Mouse (Mus musculus) heart, embryonic 14.5 days (tissue): ENCODE results near the gene Rngtt. TPM values are rescaled to one million over a fixed set of nuclear protein-coding genes. Genes with fewer than 3 reads are reported as not detected.
"Not testable (repeated sequence)": the region's sequence is repeated elsewhere in the genome, so short reads cannot be mapped to it uniquely, and the experiment has no call there.

ENCODE experiments used
- ATAC-seq: fragments of 200-750 bp; cut with Nextera tagmentation; 2 replicates; pipeline ENCODE4 v1.8.0; 2017; ENCODE audit warnings: low read depth, moderate TSS enrichment; ENCODE audit not compliant: insufficient number of reproducible peaks, insufficient read depth, low FRiP score
- H3K27ac ChIP-seq, 2 experiments: fragments of 200-500 bp in 1 of 2; fragments of 300-500 bp in 1 of 2; sonication (generic) in 1 of 2; replicated peaks in 1 of 2; 2 replicates each; pipeline ENCODE4 v1.5.1; 2012 to 2014; ENCODE audit warnings: low read depth in 2 of 2, low read length in 2 of 2, control low read depth in 1 of 2, mild to moderate bottlenecking in 1 of 2, mixed read lengths in 1 of 2; ENCODE audit not compliant: control insufficient read depth in 1 of 2, insufficient read depth in 1 of 2
- H3K27me3 ChIP-seq: fragments of 300-500 bp; sonication (generic); 2 replicates; pipeline ENCODE4 v1.6.1; 2014; ENCODE audit warnings: mild to moderate bottlenecking, low read length, control low read depth; ENCODE audit not compliant: control insufficient read depth, insufficient read depth
- H3K36me3 ChIP-seq: fragments of 300-500 bp; sonication (generic); 2 replicates; pipeline ENCODE4 v1.6.1; 2014; ENCODE audit warnings: mild to moderate bottlenecking, control low read depth, low read length, mixed read lengths; ENCODE audit not compliant: control insufficient read depth, insufficient read depth
- H3K4me1 ChIP-seq, 2 experiments: fragments of 200-500 bp in 1 of 2; fragments of 300-500 bp in 1 of 2; sonication (generic) in 1 of 2; 2 replicates each; pipeline ENCODE4 v1.6.1; 2012 to 2014; ENCODE audit warnings: low read length in 2 of 2, control low read depth in 1 of 2, mixed read lengths in 1 of 2; ENCODE audit not compliant: control insufficient read depth in 2 of 2, insufficient read depth in 2 of 2
- H3K4me2 ChIP-seq: fragments of 300-500 bp; sonication (generic); 2 replicates; pipeline ENCODE4 v1.6.1; 2014; ENCODE audit warnings: mild to moderate bottlenecking, low read length
- H3K4me3 ChIP-seq, 2 experiments: fragments of 200-500 bp in 1 of 2; fragments of 300-500 bp in 1 of 2; sonication (generic) in 1 of 2; 2 replicates each; pipeline ENCODE4 v1.5.1; 2012 to 2014; ENCODE audit warnings: low read length in 2 of 2, mild to moderate bottlenecking in 2 of 2, control low read depth in 1 of 2, low read depth in 1 of 2, moderate library complexity in 1 of 2; ENCODE audit not compliant: control insufficient read depth in 1 of 2, insufficient read depth in 1 of 2
- H3K9ac ChIP-seq: fragments of 300-500 bp; sonication (generic); 2 replicates; pipeline ENCODE4 v1.6.1; 2014; ENCODE audit warnings: mild to moderate bottlenecking, low read length
- H3K9me3 ChIP-seq: fragments of 300-500 bp; sonication (generic); 2 replicates; pipeline ENCODE4 v1.6.1; 2016; ENCODE audit warnings: low read length, control low read depth; ENCODE audit not compliant: control insufficient read depth
- WGBS: fragments of 180-500 bp; shearing (Covaris S2); extraction: QIAGEN DNeasy Blood & Tissue Kit; methylation state at CpG from one replicate; pipeline ENCODE4 v1.1.7; 2014; 5-methylcytosine and 5-hydroxymethylcytosine counted together
- polyA plus RNA-seq: library from polyadenylated mRNA; unstranded; fragments of >200 nt; fragmentation: Nextera tagmentation; extraction: Ambion mirVana; gene quantifications from 2 replicates; pipeline ENCODE4 v1.2.1, GENCODE M21; 2014

Gene Rngtt
- polyA plus RNA-seq, 1 experiment from 2014 or later: 14.2 TPM

DNA sequence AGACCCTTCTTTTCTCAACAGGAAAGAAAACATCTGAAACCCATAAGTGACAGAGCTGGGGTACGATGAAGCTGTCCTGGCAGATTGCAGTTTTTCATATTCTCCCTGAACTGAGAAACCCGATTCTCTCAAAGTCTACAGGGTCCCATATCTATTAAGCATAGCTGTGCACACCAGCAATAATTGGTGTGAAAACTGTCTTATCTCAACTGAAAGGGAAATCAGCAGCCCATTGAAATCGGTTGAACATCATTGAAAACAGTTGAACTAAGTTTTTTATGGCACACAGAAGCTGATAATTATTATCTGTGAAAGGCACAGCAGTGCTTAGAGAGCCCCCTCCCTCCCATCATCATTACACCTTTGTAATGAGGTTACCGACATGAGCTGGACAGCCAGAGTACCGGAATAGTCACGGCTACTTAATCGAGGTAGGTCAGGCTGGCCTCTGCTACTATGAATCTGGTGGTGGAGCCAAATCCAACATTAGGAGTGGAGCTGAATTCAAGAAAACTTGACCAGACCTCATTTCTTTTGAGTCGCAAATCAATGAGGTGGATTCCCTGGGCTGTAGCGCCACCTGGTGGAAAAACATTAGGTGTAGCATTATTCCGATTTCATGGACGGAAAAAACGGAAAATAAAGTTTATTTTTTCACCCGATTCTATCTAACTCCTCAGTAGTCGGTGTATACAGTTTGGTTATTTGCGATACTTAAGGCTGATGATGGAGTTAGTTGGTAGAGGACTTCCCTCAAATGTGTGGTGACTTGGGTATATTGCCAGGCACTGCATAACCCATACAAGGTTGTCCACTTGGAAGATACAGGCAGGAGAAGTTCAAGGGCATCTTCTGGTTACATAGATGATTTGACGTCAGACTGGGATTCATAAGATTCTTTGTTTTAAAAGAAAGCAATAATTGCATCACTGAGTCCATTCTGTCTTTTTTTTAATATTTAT, 17.4 kb upstream of the Rngtt start:
- Histone ChIP-seq H3K27me3 (no peaks in the 10 kb centered on the region), H3K4me2 (peak overlapping the region; percentile 43), H3K4me1 (no peaks in the 10 kb centered on the region; a peak in 1 of 4 replicates), H3K9me3 (no peaks in the 10 kb centered on the region), H3K36me3 (no peaks in the 10 kb centered on the region), H3K27ac (no peak overlapping the region), H3K4me3 (no peak overlapping the region), H3K9ac (0 out of 2 replicates have a peak overlapping the region, but pooled peaks have one; percentile 12)
- 23% methylated on average over 16 of the region's 16 CpGs for WGBS
- no peak for ATAC-seq

DNA sequence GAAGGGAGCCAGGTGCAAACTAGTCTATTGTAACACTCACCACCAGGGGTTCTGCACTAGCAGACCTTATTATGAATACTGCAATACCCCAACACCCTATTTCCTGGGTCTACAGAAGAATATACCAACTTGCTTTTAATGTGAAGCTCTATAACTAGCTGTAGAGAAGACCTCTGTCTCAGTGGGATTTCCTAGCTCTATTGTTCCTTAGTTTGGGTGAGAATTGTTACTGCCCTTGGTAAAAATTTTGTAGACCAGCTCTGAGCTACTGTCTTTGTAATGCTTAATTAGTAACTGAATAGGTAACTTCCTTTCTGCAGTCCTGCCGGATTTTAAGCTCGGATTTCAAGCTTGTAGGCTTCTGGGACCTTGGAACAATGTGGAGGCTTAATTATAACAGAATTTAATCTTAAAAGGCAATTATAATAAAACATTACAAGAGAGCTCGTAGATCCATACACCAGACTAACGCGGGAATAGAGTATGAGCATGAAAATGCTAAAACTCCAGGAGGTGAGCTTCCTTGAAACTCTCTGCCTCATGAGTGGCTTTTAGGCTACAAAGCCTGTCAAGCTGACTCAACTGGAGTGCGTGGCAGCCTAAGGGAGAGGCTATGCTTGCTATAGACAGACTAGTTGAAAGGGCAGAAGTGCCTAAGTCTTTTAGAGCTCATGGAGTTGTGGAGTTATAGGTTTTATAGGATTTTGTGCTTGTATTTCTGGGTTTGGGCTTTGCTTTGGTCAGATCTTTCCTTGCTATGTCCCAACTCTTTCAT, 9.0 kb upstream of the Rngtt start:
- H3K36me3 ChIP-seq, H3K27ac ChIP-seq, H3K4me2 ChIP-seq, H3K9me3 ChIP-seq, ATAC-seq, H3K27me3 ChIP-seq, H3K9ac ChIP-seq, H3K4me3 ChIP-seq, H3K4me1 ChIP-seq: not testable (repeated sequence)
- 83% methylated on average over 6 of the region's 6 CpGs for WGBS

DNA sequence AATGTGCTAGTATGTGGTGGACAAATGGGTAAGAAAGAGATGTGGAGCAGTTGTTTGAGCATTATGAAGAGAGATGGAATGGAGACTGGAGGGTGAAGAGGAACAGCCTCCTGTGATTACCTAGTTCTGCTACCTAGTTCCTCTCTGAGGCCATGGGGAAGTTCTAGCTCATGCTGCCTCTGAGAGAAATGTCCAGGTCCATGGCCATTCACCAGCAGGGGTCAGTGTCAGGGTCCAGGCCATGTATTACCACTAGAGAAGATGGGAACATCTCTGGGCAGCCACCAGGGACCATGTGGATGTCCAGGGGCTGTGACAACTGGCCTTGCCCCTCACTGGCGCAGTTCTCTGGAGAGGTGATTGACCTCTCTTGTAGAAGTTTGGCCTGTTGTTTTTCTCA, 7.1 kb upstream of the Rngtt start:
- peaks cover 9% of the 10 kb centered on the region for H3K9me3 ChIP-seq
- 100% methylated on average over 1 of the region's 1 CpGs for WGBS
- H3K27ac ChIP-seq: no peak overlapping the region
- H3K4me2 ChIP-seq: no peak overlapping the region
- H3K4me1 ChIP-seq: no peaks in the 10 kb centered on the region
- no peak for ATAC-seq
- H3K9ac ChIP-seq: no peak overlapping the region
- H3K36me3 ChIP-seq: no peaks in the 10 kb centered on the region
- H3K4me3 ChIP-seq: no peak overlapping the region
- no peaks in the 10 kb centered on the region for H3K27me3 ChIP-seq

DNA sequence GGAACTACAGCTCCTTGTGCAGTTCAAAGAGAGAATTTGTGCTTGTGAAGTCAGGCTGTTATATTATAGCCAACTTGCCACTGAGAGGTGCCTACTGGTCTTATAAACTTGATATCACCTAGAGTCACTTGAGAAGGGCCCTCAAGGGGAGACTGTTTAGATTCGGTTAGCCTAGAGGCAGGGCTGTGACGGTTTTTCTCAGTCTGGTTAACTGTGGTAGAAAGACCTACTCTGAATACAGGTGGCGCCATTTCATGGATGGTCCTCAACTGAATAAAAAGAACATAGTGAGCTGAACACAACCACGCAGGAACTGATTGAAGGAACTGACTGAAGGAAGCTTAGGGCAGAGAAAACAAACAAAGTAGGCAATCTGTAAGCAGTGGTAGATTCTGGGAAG, 3.0 kb upstream of the Rngtt start:
- ATAC-seq: no peak
- no peak overlapping the region for H3K27ac ChIP-seq
- H3K4me1 ChIP-seq: peaks cover 0 to 6% of the 10 kb centered on the region in 2 experiments; a peak in 2 of 4 replicates
- no peak overlapping the region for H3K4me2 ChIP-seq
- H3K9ac ChIP-seq: no peak overlapping the region
- 0 out of 2 replicates have a peak, but pooled peaks cover 2% of the 10 kb centered on the region for H3K36me3 ChIP-seq
- no peaks in the 10 kb centered on the region for H3K27me3 ChIP-seq
- H3K4me3 ChIP-seq: no peak overlapping the region
- 58% methylated on average over 4 of the region's 4 CpGs for WGBS
- peaks cover 3% of the 10 kb centered on the region; the same call in 1 of the 2 replicates for H3K9me3 ChIP-seq

DNA sequence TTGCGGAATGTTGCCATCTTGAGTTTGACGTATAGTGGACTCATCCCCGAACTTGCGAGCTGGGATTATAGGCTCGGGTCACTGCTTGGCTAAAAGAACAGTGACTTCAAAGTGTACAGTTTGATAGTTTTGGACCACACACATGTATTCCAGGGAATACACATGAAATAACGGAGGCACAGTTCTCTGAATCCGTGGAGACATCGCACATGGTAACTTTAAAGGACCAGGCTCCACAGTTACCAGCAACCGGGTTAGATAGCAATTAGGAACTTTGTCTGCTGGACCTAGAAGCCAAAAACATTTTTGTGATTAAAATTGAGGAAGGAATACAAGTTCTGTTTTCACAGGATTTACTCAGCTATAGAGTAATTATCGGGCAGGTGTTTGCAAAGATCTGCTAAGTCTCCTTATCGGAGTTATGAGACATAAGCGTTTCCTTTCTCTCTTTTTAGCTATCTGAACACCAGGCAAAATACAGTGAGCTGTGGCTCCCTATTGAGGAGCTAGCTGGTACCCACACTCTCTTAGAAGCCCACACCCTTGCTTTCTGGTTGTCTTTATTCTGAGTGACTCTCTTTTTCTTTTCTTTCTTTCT, 828 bp downstream of the Rngtt start:
- Histone ChIP-seq H3K4me1 (peaks cover 0 to 6% of the 10 kb centered on the region in 2 experiments; a peak in 2 of 4 replicates), H3K4me2 (peak overlapping the region; percentile 88), H3K27ac (no peak overlapping the region), H3K4me3 (peak overlapping the region; percentile 87 to 92), H3K9ac (peak overlapping the region; percentile 84), H3K36me3 (0 out of 2 replicates have a peak, but pooled peaks cover 5% of the 10 kb centered on the region), H3K27me3 (no peaks in the 10 kb centered on the region), H3K9me3 (no peaks in the 10 kb centered on the region)
- WGBS: 13% methylated on average over 12 of the region's 12 CpGs
- ATAC-seq: no peak

DNA sequence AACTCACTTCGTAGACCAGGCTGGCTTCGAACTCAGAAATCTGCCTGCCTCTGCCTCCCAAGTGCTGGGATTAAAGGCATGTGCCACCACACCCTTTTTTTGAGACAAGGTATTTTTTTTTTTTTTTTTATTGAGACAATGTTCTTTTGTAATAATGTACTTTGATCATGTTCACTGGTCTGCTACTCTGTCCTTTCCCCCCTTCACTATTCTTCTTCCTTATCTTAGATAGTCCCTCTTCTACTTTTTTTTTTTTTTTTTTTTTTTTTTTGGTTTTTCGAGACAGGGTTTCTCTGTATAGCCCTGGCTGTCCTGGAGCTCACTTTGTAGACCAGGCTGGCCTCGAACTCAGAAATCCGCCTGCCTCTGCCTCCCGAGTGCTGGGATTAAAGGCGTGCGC, 4.0 kb downstream of the Rngtt start:
- H3K4me1 ChIP-seq, H3K27me3 ChIP-seq, H3K4me2 ChIP-seq, H3K9ac ChIP-seq, H3K36me3 ChIP-seq, H3K4me3 ChIP-seq, H3K27ac ChIP-seq, H3K9me3 ChIP-seq, ATAC-seq: not testable (repeated sequence)
- 98% methylated on average over 7 of the region's 8 CpGs for WGBS

DNA sequence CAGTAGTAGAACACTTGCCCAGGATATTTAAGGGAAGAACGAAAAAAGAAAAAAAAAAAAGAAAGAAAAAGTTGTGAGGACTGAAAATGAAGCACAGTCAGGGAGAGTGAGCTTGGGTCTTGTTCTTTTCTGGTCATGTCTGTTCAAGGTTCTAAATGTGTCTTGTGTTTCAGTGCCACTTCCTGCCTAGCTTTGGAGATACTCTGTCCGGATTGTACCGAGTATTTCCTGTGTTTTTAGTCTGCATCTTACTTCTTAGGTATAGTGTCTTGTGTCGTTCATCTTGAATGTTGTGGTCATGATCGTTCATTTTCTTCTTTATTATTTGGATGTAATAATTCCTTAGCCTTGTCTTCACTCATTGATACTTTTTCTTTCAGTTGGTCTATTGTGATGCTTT, 5.7 kb downstream of the Rngtt start:
- peaks cover 0 to 5% of the 10 kb centered on the region in 2 experiments; a peak in 2 of 4 replicates for H3K4me1 ChIP-seq
- no peak overlapping the region for H3K4me3 ChIP-seq
- H3K4me2 ChIP-seq: no peak overlapping the region
- no peak overlapping the region for H3K9ac ChIP-seq
- ATAC-seq: no peak
- 0 out of 2 replicates have a peak, but pooled peaks cover 5% of the 10 kb centered on the region for H3K36me3 ChIP-seq
- WGBS: 79% methylated on average over 5 of the region's 5 CpGs
- no peaks in the 10 kb centered on the region for H3K9me3 ChIP-seq
- no peaks in the 10 kb centered on the region for H3K27me3 ChIP-seq
- H3K27ac ChIP-seq: no peak overlapping the region
